Mouse (Mus musculus) liver, embryonic 18 days (tissue): ENCODE results near the gene 1700001L19Rik. TPM values are rescaled to one million over a fixed set of nuclear protein-coding genes. Genes with fewer than 3 reads are reported as not detected.

ENCODE experiments used
- polyA plus RNA-seq: library from polyadenylated mRNA; depleted of rRNA; stranded (reverse); fragments of >200 nt; gene quantifications from 2 replicates; pipeline ENCODE4 v1.2.3, GENCODE M21; 2012; rRNA removed

1700001L19Rik gene
- not detected in 2 replicates for polyA plus RNA-seq

GRCm38 (mm10) chr13:68597199-68597598 is at the start of gene 1700001L19Rik:
TSS of gene 1700001L19Rik (plus strand) at chr13:68597421.

GRCm38 (mm10) chr13:68581747-68582516 is 15.3 kb upstream of the 1700001L19Rik start, which contains the start of the genes Mtrr and Fastkd3:
TSS of gene Mtrr (minus strand) at chr13:68582149.
TSS of gene Fastkd3 (plus strand) at chr13:68582234.

Other genes starting within 250 kb of the 1700001L19Rik start
- 4.5 and 5.0 TPM in 2 replicates for gene Mtrr, start 15.3 kb upstream of the 1700001L19Rik start, polyA plus RNA-seq
- 6.4 and 7.8 TPM in 2 replicates for gene Fastkd3, start 15.2 kb upstream of the 1700001L19Rik start, polyA plus RNA-seq